Mouse (Mus musculus) left cerebral cortex, adult 18-20 months (tissue): ENCODE results near the gene Anks1b. TPM values are rescaled to one million over a fixed set of nuclear protein-coding genes. Genes with fewer than 3 reads are reported as not detected.

Experiments used
- DNase-seq, 2 experiments: peaks; one replicate each; pipeline ENCODE4 v3.0.0; 2021 to 2022; ENCODE audit warnings: low spot score in 2 of 2, mixed read lengths in 1 of 2
- total RNA-seq, 2 experiments: library from RNA; stranded (reverse); gene quantifications; 2 replicates each; pipeline ENCODE4 v1.2.3; 2021

The Anks1b gene
- total RNA-seq, 2 experiments from 2014 or later = 437 to 438 TPM

GRCm38 (mm10) chr10:90369015-90369414, 495.7 kb downstream of the Anks1b start:
- no peak for DNase-seq

GRCm38 (mm10) chr10:90370751-90371150, 497.4 kb downstream of the Anks1b start:
- DNase-seq = no peak

- DNase-seq = peak; percentile 52 to 70
Observed at GRCm38 (mm10) chr10:90373469-90373868, 500.2 kb downstream of the Anks1b start.

GRCm38 (mm10) chr10:90376605-90377004, 503.3 kb downstream of the Anks1b start:
- DNase-seq = no peak

- DNase-seq = no peak
Observed at GRCm38 (mm10) chr10:90380062-90380461, 506.8 kb downstream of the Anks1b start.

GRCm38 (mm10) chr10:90380704-90381339, 507.5 kb downstream of the Anks1b start:
- DNase-seq = peak in 1 of 2 experiments; percentile 5

GRCm38 (mm10) chr10:90400382-90400781, 527.1 kb downstream of the Anks1b start:
- no peak for DNase-seq

GRCm38 (mm10) chr10:90408484-90408883, 535.2 kb downstream of the Anks1b start:
- no peak for DNase-seq

- DNase-seq = no peak
Observed at GRCm38 (mm10) chr10:90431527-90431926, 558.2 kb downstream of the Anks1b start.

GRCm38 (mm10) chr10:90431974-90432373, 558.7 kb downstream of the Anks1b start:
- DNase-seq = peak; percentile 70 to 80

- peak; percentile 16 to 44 for DNase-seq
Observed at GRCm38 (mm10) chr10:90432479-90432878, 559.2 kb downstream of the Anks1b start.

- no peak for DNase-seq
Observed at GRCm38 (mm10) chr10:90441036-90441435, 567.7 kb downstream of the Anks1b start.

- no peak for DNase-seq
Observed at GRCm38 (mm10) chr10:90441656-90442055, 568.3 kb downstream of the Anks1b start.

GRCm38 (mm10) chr10:90464906-90465305, 591.6 kb downstream of the Anks1b start:
- DNase-seq = no peak

GRCm38 (mm10) chr10:90465426-90465825, 592.1 kb downstream of the Anks1b start:
- DNase-seq = no peak

- DNase-seq = no peak
Observed at GRCm38 (mm10) chr10:90467546-90467945, 594.2 kb downstream of the Anks1b start.

GRCm38 (mm10) chr10:90493436-90493835, 620.1 kb downstream of the Anks1b start:
- DNase-seq = peak; percentile 52 to 67

- no peak for DNase-seq
Observed at GRCm38 (mm10) chr10:90493996-90494642, 620.8 kb downstream of the Anks1b start.

GRCm38 (mm10) chr10:90494981-90495516, 621.7 kb downstream of the Anks1b start:
- peak; percentile 30 to 38 for DNase-seq

- no peak for DNase-seq
Observed at GRCm38 (mm10) chr10:90507561-90507960, 634.3 kb downstream of the Anks1b start.

- DNase-seq = no peak
Observed at GRCm38 (mm10) chr10:90512801-90513200, 639.5 kb downstream of the Anks1b start.

- DNase-seq = no peak
Observed at GRCm38 (mm10) chr10:90531813-90532212, 658.5 kb downstream of the Anks1b start.

- DNase-seq = no peak
Observed at GRCm38 (mm10) chr10:90535370-90535769, 662.1 kb downstream of the Anks1b start.
